Mouse (Mus musculus) 416B (cell line): Measurements from ENCODE around the gene Olfr697.
"Not testable (repeated sequence)": the region's sequence is repeated elsewhere in the genome, so short reads cannot be mapped to it uniquely, and the experiment has no call there.

ENCODE experiments used
- DNase-seq: peaks from one replicate; pipeline ENCODE4 v3.0.0; 2011; ENCODE audit warnings: low read depth

The Olfr697 gene

DNA sequence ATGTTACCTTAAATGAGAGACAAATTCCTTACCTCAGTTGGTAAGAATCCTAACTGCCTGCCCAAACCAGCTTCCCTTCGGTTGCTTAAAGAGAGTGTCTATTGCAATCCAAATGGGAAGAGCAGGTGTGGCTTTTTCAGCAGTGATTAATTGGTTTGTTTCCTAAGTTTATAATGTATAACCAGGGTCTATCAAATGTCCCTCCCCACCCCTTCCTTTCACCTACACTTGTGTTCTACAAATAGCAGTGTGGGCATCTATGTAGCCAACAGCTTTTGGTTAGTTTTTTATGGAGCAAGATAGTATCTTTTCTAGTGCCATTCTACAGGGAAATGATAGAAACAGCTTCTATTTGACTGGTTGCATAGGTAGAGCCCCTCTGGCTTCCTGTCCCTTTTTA is at the start of gene Olfr697:
Gene Olfr697 (minus strand): TSS at position 101 of the 400 bp plus-strand sequence.
- DNase-seq, result no peak

DNA sequence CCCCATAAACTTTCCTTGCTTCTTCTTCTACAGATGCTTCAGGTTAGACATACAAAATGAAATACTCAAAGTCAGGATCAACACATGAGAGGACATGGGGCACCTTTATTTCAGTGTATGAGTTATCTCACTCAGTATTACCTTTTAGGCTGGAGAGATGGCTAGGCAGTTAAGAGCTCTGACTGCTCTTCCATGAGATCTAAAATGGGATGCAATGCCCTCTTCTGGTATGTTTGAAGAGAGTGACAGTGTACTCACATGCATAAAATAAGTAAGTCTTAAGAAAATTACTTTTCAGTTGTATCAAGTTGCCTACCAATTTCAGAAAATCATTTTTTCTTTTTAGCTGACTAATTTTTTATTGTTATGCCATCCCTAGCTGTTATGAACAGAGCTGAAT is 46.1 kb upstream of the Olfr697 start:
- DNase-seq, result peak; percentile 20

DNA sequence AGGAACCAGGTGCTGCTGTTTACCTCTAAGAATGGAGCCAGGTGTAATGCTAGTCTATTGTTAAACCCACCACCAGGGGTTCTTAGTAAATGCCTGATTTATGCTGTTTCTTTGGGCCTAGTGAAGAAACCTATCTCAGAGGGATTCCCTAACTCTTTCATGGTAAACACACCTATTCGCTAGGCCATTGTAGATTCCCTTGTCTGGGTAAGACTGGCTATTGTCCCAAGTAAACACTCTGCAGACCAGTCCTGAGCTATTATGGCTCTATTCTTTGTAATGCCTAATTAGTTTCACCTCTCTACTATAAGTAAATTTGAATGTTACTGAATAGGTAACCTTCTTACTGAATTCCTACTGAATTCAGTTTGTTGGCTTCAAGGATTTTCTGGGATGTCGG is 18.8 kb upstream of the Olfr697 start:
- DNase-seq, result not testable (repeated sequence)

DNA sequence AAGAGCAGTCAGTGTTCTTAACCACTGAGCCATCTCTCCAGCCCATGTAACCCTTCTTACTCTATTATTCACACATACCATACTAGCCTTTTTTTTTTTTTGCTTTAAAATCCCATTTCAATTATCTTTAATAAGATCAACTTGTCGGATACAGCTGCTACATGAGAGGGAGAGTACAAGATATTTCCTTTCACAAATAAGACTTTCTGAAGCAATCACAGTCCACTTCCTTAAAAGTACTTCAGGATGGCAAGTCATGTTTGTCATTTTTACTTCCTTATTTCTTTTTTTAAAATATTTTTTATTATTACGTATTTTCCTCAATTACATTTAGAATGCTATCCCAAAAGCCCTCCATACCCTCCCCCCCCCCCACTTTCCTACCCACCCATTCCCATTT is 16.6 kb upstream of the Olfr697 start:
- DNase-seq, result peak; percentile 23

DNA sequence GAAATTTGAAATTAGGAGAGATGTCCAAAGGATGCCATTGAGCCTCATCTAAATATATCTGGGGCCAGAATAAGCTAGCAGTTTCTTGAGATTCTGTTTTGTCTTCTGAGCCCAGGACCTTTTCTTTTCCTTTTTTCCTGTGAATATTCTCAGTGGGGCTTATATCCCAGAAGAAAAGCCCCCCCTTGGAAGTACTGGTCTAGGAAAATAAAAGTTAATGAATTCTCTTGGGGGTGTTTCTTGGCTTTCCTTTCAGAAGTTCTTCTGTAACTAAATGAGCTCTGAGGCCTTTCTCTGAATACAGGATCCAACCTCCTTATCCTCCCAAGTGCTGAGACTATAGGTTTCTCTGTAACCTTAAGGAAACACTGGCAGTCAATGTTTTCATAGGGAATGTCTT is 13.1 kb upstream of the Olfr697 start, which contains the start of gene Olfr698:
Gene Olfr698 (minus strand): TSS at position 101 of the 400 bp plus-strand sequence.
- DNase-seq, result no peak

DNA sequence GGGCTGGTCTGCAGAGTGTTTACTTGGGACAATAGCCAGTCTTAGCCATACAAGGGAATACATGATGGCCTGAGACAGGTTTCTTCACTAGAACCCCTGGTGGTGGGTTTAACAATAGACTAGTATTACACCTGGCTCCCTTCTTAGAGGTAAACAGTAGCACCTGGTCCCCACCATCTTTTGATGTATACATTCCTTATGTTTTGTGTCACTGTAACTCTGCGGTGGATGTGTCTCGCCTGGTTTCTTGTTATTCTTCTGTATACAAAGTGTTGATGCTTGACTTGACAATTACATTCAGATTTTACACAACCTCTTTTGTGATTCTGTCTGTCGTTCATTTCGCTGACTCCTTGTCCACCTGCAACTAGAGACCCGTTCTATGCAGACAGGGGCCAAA is 3.6 kb upstream of the Olfr697 start:
- no peak for DNase-seq

DNA sequence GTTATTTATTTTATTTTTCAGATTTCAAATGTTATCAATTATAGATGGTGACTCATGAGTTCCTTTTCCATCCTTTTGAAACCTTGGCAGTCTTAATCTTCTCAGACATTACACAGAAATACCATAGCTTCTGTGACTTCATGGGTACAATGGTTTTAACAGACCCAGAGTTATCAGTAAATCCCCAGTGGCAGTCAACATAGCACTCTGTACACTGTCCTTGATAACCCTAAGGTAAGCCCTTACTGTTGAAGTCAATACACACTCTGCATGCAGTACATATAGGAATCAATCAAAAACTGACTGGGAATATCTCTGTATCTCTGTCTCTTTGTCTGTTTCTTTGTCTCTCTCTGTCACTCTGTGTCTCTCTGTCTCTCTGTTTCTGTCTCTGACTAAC is 5.2 kb downstream of the Olfr697 start:
- no peak for DNase-seq

DNA sequence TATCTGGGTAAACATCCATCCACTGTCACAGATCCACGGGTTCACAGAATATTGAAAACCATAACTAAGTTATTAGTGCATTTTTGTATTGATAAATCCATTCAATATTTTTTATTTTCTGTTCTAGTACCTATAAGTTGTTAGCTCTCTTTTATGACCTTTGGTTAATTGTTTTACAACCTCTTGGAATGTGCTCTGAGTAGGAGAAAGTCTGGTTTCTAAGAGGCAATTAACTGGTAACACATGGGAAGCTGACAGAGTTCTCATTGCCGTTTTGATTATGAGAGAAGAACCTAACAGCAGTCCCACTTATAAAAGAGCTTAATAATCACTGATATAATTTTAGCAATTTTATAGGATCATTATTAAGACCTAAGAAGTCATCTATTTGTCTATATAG is 8.5 kb downstream of the Olfr697 start:
- DNase-seq, result no peak

DNA sequence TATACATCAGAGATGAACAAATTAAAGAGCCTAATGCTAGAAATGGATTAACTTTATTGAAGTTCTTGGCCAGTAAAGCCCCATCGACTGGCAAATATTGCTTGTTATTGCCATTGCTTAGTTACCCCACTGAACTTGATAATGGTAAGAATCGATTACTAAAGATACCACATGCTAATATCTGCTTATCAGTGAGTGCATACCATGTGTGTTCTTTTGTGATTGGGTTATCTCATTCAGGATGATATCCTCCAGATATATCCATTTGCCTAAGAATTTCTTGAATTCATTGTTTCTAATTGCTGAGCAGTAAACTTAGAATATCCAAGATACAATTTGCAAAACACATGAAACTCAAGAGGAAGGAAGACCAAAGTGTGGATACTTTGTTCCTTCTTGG is 16.6 kb downstream of the Olfr697 start:
- DNase-seq, result not testable (repeated sequence)

DNA sequence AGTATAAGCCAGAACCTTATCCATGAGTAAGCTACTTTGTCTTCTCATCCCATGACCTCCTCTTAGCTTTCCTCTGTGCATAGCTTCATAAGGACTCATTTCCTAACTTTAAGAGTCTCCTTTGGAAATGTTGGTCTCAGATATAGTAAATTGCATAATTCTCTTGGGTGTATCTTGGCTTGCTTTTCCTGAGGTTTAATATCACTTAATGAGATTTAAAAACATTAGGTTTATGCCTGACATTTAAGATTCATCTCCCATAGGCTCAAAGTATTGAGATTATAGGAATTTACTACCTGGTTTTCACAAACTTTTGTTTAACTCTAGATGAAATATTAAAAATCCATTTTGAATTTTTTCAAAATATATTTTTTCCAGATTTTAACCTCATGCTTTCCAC is 25.9 kb downstream of the Olfr697 start, which contains the start of gene Olfr695:
Gene Olfr695 (minus strand): TSS at position 101 of the 400 bp plus-strand sequence.
- no peak for DNase-seq

DNA sequence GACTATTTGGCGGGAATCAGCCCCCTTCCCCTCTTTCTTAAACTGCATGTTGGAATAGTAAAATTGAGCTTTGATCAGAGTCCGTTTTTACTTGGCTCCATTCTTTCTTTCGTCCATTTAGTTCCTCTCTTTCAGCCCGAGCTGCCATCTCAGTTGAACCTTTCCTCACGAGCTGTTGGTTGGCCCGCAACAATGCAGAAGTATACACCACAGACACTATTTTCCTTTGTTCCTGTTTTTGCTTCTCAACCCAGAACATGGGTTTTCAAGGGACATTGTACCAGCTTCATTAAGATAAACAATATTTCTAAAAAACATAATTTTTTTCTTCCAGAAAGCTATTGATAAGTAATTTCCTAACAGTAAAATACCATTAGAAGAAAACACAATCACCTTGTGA is 30.8 kb downstream of the Olfr697 start:
- no peak for DNase-seq

DNA sequence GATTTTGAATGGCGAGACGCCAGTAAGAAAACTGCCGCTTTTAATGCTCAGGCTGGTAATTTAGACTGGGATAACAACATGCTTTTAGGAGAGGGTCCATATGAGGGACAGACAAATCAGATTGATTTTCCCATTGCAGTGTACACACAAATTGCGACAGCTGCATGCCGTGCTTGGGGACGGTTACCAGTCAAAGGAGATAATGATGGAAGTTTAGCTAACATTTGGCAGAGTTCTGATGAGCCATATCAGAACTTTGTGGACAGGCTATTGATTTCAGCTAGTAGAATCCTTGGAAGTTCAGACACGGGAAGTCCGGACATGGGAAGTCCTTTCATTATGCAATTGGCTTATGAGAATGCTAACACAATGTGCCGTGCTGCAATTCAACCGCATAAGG is 34.5 kb downstream of the Olfr697 start:
- DNase-seq, result not testable (repeated sequence)

DNA sequence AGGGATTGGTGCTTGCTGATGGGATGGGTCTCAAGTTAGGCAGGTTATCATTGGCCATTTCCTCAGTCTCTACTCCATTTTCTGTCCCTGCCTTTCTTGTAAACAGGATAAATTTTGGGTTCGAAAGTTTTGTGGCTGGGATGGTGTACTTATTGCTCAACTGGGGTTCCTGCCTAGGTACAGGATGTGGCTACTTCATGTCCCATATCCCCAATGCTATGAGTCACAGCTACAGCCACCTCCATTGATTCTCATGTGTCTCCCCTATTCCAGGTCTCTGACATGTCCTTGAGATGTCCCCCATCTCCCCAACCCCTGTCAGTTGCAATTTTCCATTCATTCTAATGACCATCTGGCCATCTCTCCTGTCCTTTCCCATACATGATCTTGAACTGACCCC is 45.4 kb downstream of the Olfr697 start:
- DNase-seq, result peak; percentile 35

DNA sequence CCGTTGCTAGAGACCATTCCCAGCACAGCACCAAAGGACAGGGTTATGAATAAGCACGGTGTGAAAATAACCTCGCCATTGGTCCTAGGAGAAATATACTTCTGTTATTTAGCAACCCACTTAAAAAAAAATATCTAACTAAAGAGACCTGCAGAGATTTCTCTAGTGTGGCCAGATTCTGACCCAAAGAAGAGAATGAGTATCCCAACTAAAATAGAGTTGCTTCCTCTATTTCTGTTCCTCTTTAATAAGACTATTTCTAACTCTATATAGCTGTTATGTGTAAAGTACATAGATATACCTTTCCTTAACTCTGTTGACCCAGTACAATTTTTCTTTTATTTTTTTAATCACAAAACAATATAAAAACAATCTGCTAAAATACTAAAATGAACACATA is 49.3 kb downstream of the Olfr697 start:
- no peak for DNase-seq

DNA sequence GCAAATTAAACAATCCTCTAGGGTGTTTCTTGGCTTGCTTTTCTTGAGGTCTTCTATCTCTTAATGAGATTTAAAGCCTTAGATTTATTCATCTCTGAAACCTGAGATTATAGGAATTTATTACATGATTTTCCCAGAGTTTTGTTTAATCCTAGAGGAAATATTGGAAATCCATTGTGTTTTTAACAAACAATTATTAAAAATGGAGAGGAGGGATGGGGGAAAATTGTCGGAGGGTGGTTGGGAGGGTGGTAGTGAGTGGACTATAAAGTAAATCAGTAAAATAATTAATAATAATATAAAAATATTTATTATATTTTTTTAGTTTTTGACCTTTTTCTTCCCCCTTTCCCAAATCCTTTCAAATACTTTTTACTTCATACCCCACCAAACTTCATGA is 50.5 kb downstream of the Olfr697 start, which contains the start of gene Olfr694:
Gene Olfr694 (minus strand): TSS at position 101 of the 400 bp plus-strand sequence.
- no peak for DNase-seq
